Mouse (Mus musculus) cortical plate, adult 2 months (tissue): ENCODE measurements around the gene Tmem136. TPM values are rescaled to one million over a fixed set of nuclear protein-coding genes. Genes with fewer than 3 reads are reported as not detected.

Experiments used
- H3K27ac ChIP-seq: fragments of 200-500 bp; 2 replicates; pipeline ENCODE4 v1.5.1; 2012; ENCODE audit warnings: low read length, control low read depth, inconsistent platforms; ENCODE audit not compliant: insufficient read depth
- H3K4me1 ChIP-seq: fragments of 200-500 bp; 2 replicates; pipeline ENCODE4 v1.6.1; 2011; ENCODE audit warnings: low read length; ENCODE audit not compliant: control insufficient read depth, insufficient read depth
- H3K4me3 ChIP-seq: fragments of 200-500 bp; 2 replicates; pipeline ENCODE4 v1.5.1; 2011; ENCODE audit warnings: mild to moderate bottlenecking, low read length, control low read depth; ENCODE audit not compliant: insufficient read depth
- CTCF ChIP-seq: fragments of 200-500 bp; IDR thresholded peaks from 2 replicates; pipeline ENCODE4 v1.5.1; 2011; ENCODE audit warnings: mild to moderate bottlenecking, control low read depth, low read length; ENCODE audit not compliant: insufficient read depth; ENCODE audit errors: extremely low read depth
- POLR2A ChIP-seq: fragments of 200-500 bp; IDR thresholded peaks from 2 replicates; pipeline ENCODE4 v1.6.1; 2011; ENCODE audit warnings: mild to moderate bottlenecking, low read length, control low read depth; ENCODE audit not compliant: insufficient read depth; ENCODE audit errors: extremely low read depth
- polyA plus RNA-seq: library from polyadenylated mRNA; depleted of rRNA; stranded (reverse); fragments of >200 nt; gene quantifications from 2 replicates; pipeline ENCODE4 v1.2.3, GENCODE M21; 2012; rRNA removed

Tmem136 gene
- polyA plus RNA-seq, 1 experiment: 20.9 TPM

- TF ChIP-seq CTCF: no peak
- TF ChIP-seq POLR2A: no peak
- Histone ChIP-seq H3K27ac (no peak overlapping the region), H3K4me1 (peaks cover 4% of the 10 kb centered on the region), H3K4me3 (no peak overlapping the region)
Measured at GRCm38 (mm10) chr9:43070566-43070965, 45.8 kb downstream of the Tmem136 start.

GRCm38 (mm10) chr9:43070153-43070552, 46.2 kb downstream of the Tmem136 start:
- Histone ChIP-seq H3K27ac (no peak overlapping the region), H3K4me3 (no peak overlapping the region), H3K4me1 (peaks cover 4% of the 10 kb centered on the region)
- TF ChIP-seq POLR2A: no peak
- no peak for TF ChIP-seq CTCF

- H3K27ac ChIP-seq: no peak overlapping the region
- no peak overlapping the region for H3K4me3 ChIP-seq
- TF ChIP-seq POLR2A (no peak), CTCF (no peak)
- peaks cover 4% of the 10 kb centered on the region for H3K4me1 ChIP-seq
Measured at GRCm38 (mm10) chr9:43067896-43068295, 48.5 kb downstream of the Tmem136 start.

- Histone ChIP-seq H3K27ac (no peak overlapping the region), H3K4me3 (no peak overlapping the region), H3K4me1 (peaks cover 4% of the 10 kb centered on the region)
- no peak for TF ChIP-seq CTCF
- TF ChIP-seq POLR2A: no peak
Measured at GRCm38 (mm10) chr9:43065231-43065630, 51.1 kb downstream of the Tmem136 start.

- Histone ChIP-seq H3K4me3 (no peak overlapping the region), H3K27ac (peak overlapping the region; percentile 70), H3K4me1 (peaks cover 2% of the 10 kb centered on the region; the same call in 1 of the 2 replicates)
- TF ChIP-seq CTCF: no peak
- no peak for TF ChIP-seq POLR2A
Measured at GRCm38 (mm10) chr9:43061545-43061944, 54.8 kb downstream of the Tmem136 start.

Other genes starting within 250 kb of the Tmem136 start
- 10.9 and 13.4 TPM in 2 replicates for gene Grik4, start 172.1 kb downstream of the Tmem136 start, polyA plus RNA-seq
- gene Arhgef12, start 9.3 kb downstream of the Tmem136 start, polyA plus RNA-seq: 63.4 and 63.6 TPM in 2 replicates
- gene Pou2f3, start 93.8 kb upstream of the Tmem136 start, polyA plus RNA-seq: 0.13 and 0.25 TPM in 2 replicates
- 23.8 and 24.6 TPM in 2 replicates for gene Oaf, start 123.3 kb upstream of the Tmem136 start, polyA plus RNA-seq
- gene Trim29, start 194.3 kb upstream of the Tmem136 start, polyA plus RNA-seq: 0.17 and 0.19 TPM in 2 replicates